Mouse (Mus musculus) adipose tissue, adult 10 weeks (tissue): Measurements from ENCODE around the gene Gpbp1l1. TPM values are rescaled to one million over a fixed set of nuclear protein-coding genes. Genes with fewer than 3 reads are reported as not detected.

Experiments
- polyA plus RNA-seq: library from polyadenylated mRNA; stranded (reverse); fragments of 350-450 nt; fragmentation: Illumina TruSeq; extraction: RNeasy Lipid Tissue Mini Kit (QIAGEN cat#74804); gene quantifications from one replicate; pipeline ENCODE4 v1.2.3, GENCODE M21; 2014; ENCODE audit warnings: low read depth, low replicate concordance

Gpbp1l1 gene
- 49.9 TPM for polyA plus RNA-seq

GRCm38 (mm10) chr4:116557306-116558121 lies at the start of gene Gpbp1l1:
TSS of gene Gpbp1l1 (plus strand) at chr4:116557658.

GRCm38 (mm10) chr4:116555413-116556300 lies 1.8 kb upstream of the Gpbp1l1 start, which contains the start of gene Tmem69:
TSS of gene Tmem69 (minus strand) at chr4:116555936.

DNA sequence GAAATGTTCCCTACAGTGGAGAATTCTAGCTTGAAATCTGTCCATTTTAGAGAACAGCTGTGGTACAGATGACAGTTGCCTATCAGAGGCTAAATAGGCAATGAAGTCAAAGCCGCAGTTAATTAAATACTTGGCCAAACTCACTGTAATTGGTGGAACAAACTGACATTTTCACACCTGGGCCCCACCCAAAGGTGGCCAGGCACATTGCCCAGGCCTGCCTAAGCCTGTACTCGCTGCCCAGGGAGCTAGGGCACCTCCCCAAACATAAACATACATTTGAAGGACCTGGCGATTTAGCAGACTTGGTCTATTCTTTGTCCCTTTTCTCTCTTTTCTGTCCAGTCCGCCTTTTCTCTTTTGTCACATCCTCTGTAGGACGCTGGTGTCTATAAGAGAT lies 38.9 kb downstream of the Gpbp1l1 start, which contains the start of gene Ccdc17:
TSS of gene Ccdc17 (plus strand) at position 276 of the 400 bp plus-strand sequence.

DNA sequence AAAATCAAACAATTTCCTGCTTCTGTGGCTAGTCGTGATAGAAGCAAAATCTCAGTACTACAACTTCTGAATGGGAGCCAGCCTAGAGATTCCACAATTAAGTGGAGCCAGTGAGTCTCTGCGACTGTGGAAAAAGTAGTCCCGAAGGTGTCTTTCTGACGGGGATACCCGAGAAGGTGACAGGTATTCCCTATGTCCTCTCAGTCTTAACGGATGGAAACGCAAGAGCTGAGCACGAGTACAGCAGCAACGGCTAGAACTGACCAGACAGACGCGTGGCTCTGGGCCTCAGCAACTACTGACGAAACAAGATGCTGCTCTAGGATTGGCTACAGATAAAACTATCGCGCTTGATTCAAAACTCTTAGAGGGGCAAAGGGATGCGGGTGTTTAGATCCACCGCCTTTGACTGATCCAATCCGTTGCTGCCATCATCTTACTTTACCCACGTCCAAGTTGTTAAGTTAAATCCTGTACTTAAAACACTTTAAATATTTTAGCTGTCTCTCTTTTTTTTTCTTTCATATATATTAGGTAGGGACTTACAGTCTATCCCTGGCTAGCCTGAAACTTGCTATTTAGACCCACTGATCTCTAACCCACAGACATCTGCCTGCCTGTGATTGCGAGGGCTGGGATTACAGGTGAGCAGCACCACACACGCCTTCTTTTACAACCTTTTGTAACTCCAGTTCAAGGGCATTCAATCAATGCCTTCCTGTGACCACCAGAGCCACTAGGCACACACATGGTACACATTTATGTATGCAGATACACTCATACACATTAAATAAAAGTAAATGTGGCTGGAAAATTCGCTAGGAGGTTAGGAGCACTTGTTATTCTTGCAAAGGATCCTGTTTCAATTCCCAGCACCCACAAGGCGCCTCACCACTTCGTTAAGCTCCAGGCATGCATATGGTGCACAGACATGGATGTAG lies 70.5 kb downstream of the Gpbp1l1 start, which contains the start of gene Nasp:
TSS of gene Nasp (minus strand) at position 220 of the 941 bp plus-strand sequence.

Other genes with a start within 250 kb of the Gpbp1l1 start
- gene Mast2, start 93.5 kb upstream of the Gpbp1l1 start, polyA plus RNA-seq, result 24.1 TPM
- gene Ipp, start 50.1 kb upstream of the Gpbp1l1 start, polyA plus RNA-seq, result 10.2 TPM
- 16.5 TPM for gene Tmem69, start 1.7 kb upstream of the Gpbp1l1 start, polyA plus RNA-seq
- gene Ccdc17, start 39.0 kb downstream of the Gpbp1l1 start, polyA plus RNA-seq, result 15.1 TPM
- gene Nasp, start 70.3 kb downstream of the Gpbp1l1 start, polyA plus RNA-seq, result 36.5 TPM
- gene Akr1a1, start 94.0 kb downstream of the Gpbp1l1 start, polyA plus RNA-seq, result 798 TPM
- 770 TPM for gene Prdx1, start 127.9 kb downstream of the Gpbp1l1 start, polyA plus RNA-seq
- gene Mmachc, start 150.7 kb downstream of the Gpbp1l1 start, polyA plus RNA-seq, result 22.1 TPM
- 15.4 TPM for gene Ccdc163, start 150.9 kb downstream of the Gpbp1l1 start, polyA plus RNA-seq
- 12.5 TPM for gene Tesk2, start 163.3 kb downstream of the Gpbp1l1 start, polyA plus RNA-seq
- gene Toe1, start 250.0 kb downstream of the Gpbp1l1 start, polyA plus RNA-seq, result 45.2 TPM